Comparison of ENCODE assay signal across 8 mouse cellular contexts in the genomic region with DNA sequence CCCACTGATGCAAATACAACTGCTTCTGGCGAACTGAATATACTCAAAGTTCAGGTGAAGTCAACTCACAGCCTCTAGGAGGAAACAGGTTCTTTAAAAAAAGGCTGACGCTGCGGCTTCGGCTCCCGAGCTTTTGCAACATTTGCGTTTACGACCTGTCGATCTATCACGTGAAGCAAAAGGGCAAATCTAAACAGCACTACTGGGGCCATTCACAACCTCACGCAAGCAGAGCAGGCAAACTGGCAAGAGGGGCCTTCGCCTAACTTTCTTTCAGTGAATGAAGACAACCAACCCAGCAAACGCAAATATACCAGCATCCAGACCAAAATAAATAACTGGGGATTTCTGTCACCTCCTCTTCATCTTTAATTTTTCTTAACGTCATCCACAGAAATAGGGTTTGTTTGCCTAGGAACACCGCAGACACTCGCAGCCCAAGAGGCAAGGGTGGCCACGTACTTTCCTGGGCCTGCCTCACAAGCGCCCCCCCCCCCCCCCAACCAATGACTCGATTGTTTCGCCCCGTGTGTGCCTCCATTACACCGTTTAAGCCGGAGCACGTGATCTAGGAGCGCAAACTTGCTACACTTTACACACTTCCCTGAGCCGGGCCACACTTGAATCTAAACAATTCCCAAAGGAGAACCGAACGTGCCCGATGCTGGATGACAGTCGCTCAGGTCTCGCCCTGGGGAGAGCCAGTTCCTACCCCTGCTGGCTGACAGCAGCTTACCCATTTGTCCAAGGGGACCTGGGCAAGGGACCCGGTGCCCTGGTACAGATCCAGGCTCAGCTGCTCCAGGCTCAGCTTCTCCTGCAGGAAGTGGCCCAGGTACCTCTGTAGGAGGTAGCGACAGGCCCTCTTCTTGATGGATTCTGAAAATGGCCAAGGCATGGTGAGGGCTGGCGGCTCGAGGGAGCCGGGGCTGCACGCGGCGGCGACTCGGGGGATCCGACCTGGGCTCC. TPM values are rescaled to one million over a fixed set of nuclear protein-coding genes. Genes with fewer than 3 reads are reported as not detected.
DNase-seq lines count a peak whose midpoint lies in the region; ATAC-seq and TF ChIP-seq lines count a peak whose summit lies in the region.

A gene (plus strand): TSS at position 897 of the 969 bp plus-strand sequence.

- H3K4me3 ChIP-seq in brown adipose tissue, adult 24 weeks (ENCODE audit: insufficient read depth, low read depth, low read length), result peak within 1 kb of the TSS; percentile 89
- H3K4me3 ChIP-seq in heart, embryonic 15.5 days, result peak within 1 kb of the TSS; percentile 94
- peak within 1 kb of the TSS; percentile 91 for H3K4me3 ChIP-seq in liver, postnatal 0 days (ENCODE audit: low read depth, low read length)
- peak within 1 kb of the TSS; percentile 94 for H3K4me3 ChIP-seq in neural tube, embryonic 12.5 days

- no peaks in the 10 kb centered on the region for H3K9me3 ChIP-seq in heart, embryonic 15.5 days (replicated peaks)
- no peaks in the 10 kb centered on the region for H3K9me3 ChIP-seq in liver, postnatal 0 days (ENCODE audit: low read length)
- H3K9me3 ChIP-seq in neural tube, embryonic 12.5 days, result no peaks in the 10 kb centered on the region

- H3K4me1 ChIP-seq in brown adipose tissue, adult 24 weeks (ENCODE audit: control insufficient read depth, insufficient read depth, insufficient read length, low read length), result peaks cover 3% of the 10 kb centered on the region; the same call in 1 of the 2 replicates
- H3K4me1 ChIP-seq in heart, embryonic 15.5 days (replicated peaks), result peaks cover 17% of the 10 kb centered on the region
- H3K4me1 ChIP-seq in liver, postnatal 0 days (ENCODE audit: insufficient read depth), result peaks cover 27% of the 10 kb centered on the region
- H3K4me1 ChIP-seq in neural tube, embryonic 12.5 days, result peaks cover 28% of the 10 kb centered on the region

- peak; percentile 62 for DNase-seq in ES-CJ7 (ENCODE audit: low read depth, low spot score)
- peak; percentile 41 for DNase-seq in fibroblast of lung, adult 2 months (ENCODE audit: low read depth)
- DNase-seq in kidney, postnatal 25 days, result peak; percentile 47 to 75
- DNase-seq in liver, postnatal 0 days, result peak; percentile 65
- peak; percentile 78 for DNase-seq in thymus, postnatal 0 days (ENCODE audit: low spot score)

- WGBS in heart, embryonic 15.5 days, result 1% methylated on average over 41 of the region's 41 CpGs
- WGBS in liver, postnatal 0 days (ENCODE audit: insufficient replicate concordance), result under 1% methylated on average over 41 of the region's 41 CpGs
- WGBS in neural tube, embryonic 12.5 days, result 1% methylated on average over 41 of the region's 41 CpGs

- H3K4me2 ChIP-seq in heart, embryonic 15.5 days, result peak within 1 kb of the TSS; percentile 90
- H3K4me2 ChIP-seq in liver, postnatal 0 days (ENCODE audit: low read depth, low read length), result peak within 1 kb of the TSS; percentile 98
- peak within 1 kb of the TSS; percentile 86 for H3K4me2 ChIP-seq in neural tube, embryonic 12.5 days (replicated peaks)

- H3K27ac ChIP-seq in brown adipose tissue, adult 24 weeks (replicated peaks; ENCODE audit: low read depth, low read length), result peak within 1 kb of the TSS; percentile 82
- H3K27ac ChIP-seq in heart, embryonic 15.5 days, result peak within 1 kb of the TSS; percentile 93
- peak within 1 kb of the TSS; percentile 97 for H3K27ac ChIP-seq in liver, postnatal 0 days (ENCODE audit: low read depth)
- H3K27ac ChIP-seq in neural tube, embryonic 12.5 days, result peak within 1 kb of the TSS; percentile 82

- 0 out of 2 replicates have a peak, but pooled peaks have one; percentile 8 for TF ChIP-seq CTCF in liver, postnatal 0 days (IDR thresholded peaks at IDR 0.05; ENCODE audit: low read depth)

- no peaks in the 10 kb centered on the region for H3K27me3 ChIP-seq in heart, embryonic 15.5 days
- H3K27me3 ChIP-seq in liver, postnatal 0 days (ENCODE audit: insufficient read depth, low read length), result no peaks in the 10 kb centered on the region
- no peaks in the 10 kb centered on the region for H3K27me3 ChIP-seq in neural tube, embryonic 12.5 days (replicated peaks)

- no peaks in the 10 kb centered on the region; the same call in 1 of the 2 replicates for H3K36me3 ChIP-seq in heart, embryonic 15.5 days
- H3K36me3 ChIP-seq in liver, postnatal 0 days (replicated peaks; ENCODE audit: insufficient read depth, low read length), result peaks cover 2% of the 10 kb centered on the region; the same call in 1 of the 2 replicates
- peaks cover 2% of the 10 kb centered on the region; the same call in 1 of the 2 replicates for H3K36me3 ChIP-seq in neural tube, embryonic 12.5 days

- peak; percentile 19 for ATAC-seq in heart, embryonic 15.5 days (replicated peaks; ENCODE audit: insufficient number of reproducible peaks, insufficient read depth, low FRiP score, low read depth)
- ATAC-seq in liver, postnatal 0 days, result peak; percentile 28
- ATAC-seq in neural tube, embryonic 12.5 days (ENCODE audit: low FRiP score, low read depth), result peak; percentile 55

- peak within 1 kb of the TSS; percentile 82 for H3K9ac ChIP-seq in heart, embryonic 15.5 days
- peak within 1 kb of the TSS; percentile 93 for H3K9ac ChIP-seq in liver, postnatal 0 days (replicated peaks)
- peak within 1 kb of the TSS; percentile 90 for H3K9ac ChIP-seq in neural tube, embryonic 12.5 days

- no peak for TF ChIP-seq EP300 in liver, postnatal 0 days (IDR thresholded peaks at IDR 0.05; ENCODE audit: low read depth)

RNA-seq across cellular contexts. Expression of the gene that starts here (rescaled TPM):
- polyA plus RNA-seq in brown adipose tissue, adult 24 weeks (2012; ENCODE audit: insufficient read depth, insufficient read length, missing spikeins), result 17.5 and 19.6 TPM in 2 replicates
- 19.9 and 20.5 TPM in 2 replicates for polyA plus RNA-seq in heart, embryonic 15.5 days (2015; fragmentation: Nextera tagmentation; extraction: Ambion mirVana)
- polyA plus RNA-seq in liver, postnatal 0 days (2015; fragmentation: Nextera tagmentation; extraction: Ambion mirVana), result 12.1 and 16.3 TPM in 2 replicates
- 33.0 and 33.1 TPM in 2 replicates for polyA plus RNA-seq in neural tube, embryonic 12.5 days (2016; fragmentation: Nextera tagmentation; extraction: Ambion mirVana)
- polyA plus RNA-seq in thymus, postnatal 0 days (2015; fragmentation: Nextera tagmentation; extraction: Ambion mirVana), result 34.4 and 36.6 TPM in 2 replicates

Comparison
In these comparisons a context has a peak if more than half of its experiments do, and no peak if none do; other contexts are left out.
1. Peak in every context shown above with its lines: DNase-seq, ATAC-seq, H3K4me3 ChIP-seq and H3K27ac ChIP-seq.